Mouse (Mus musculus): ENCODE results near the gene Gm20661. TPM values are rescaled to one million over a fixed set of nuclear protein-coding genes. Genes with fewer than 3 reads are reported as not detected.
"Not testable (repeated sequence)": the region's sequence is repeated elsewhere in the genome, so short reads cannot be mapped to it uniquely, and the experiment has no call there.

The Gm20661 gene
- polyA plus RNA-seq, 1 experiment from 2014 or later = 1.1 TPM

- not testable (repeated sequence) for H3K4me3 ChIP-seq; H3K9me3 ChIP-seq; H3K36me3 ChIP-seq; H3K4me2 ChIP-seq; H3K9ac ChIP-seq; H3K27ac ChIP-seq; H3K4me1 ChIP-seq (replicated peaks); H3K27me3 ChIP-seq; ATAC-seq (ENCODE audit: low FRiP score)
- WGBS = 100% methylated on average over 2 of the region's 2 CpGs
These were observed 30.7 kb downstream of the Gm20661 start for GRCm38 (mm10) chr9:108013577-108013976.

- no peaks in the 10 kb centered on the region for H3K9me3 ChIP-seq
- H3K27me3 ChIP-seq = no peaks in the 10 kb centered on the region
- H3K27ac ChIP-seq = no peak overlapping the region
- H3K36me3 ChIP-seq = peaks cover 8% of the 10 kb centered on the region
- no peak for ATAC-seq (ENCODE audit: low FRiP score)
- no peak overlapping the region for H3K4me2 ChIP-seq
- H3K9ac ChIP-seq = no peak overlapping the region
- WGBS = 82% methylated on average over 3 of the region's 3 CpGs
- H3K4me3 ChIP-seq = no peak overlapping the region
- peaks cover 10% of the 10 kb centered on the region for H3K4me1 ChIP-seq (replicated peaks)
These were observed 34.3 kb downstream of the Gm20661 start for GRCm38 (mm10) chr9:108017127-108017526.

GRCm38 (mm10) chr9:108020741-108021140 lies 37.9 kb downstream of the Gm20661 start:
- Histone ChIP-seq H3K4me3 (no peak overlapping the region), H3K36me3 (peaks cover 21% of the 10 kb centered on the region)
- WGBS = 98% methylated on average over 1 of the region's 1 CpGs

GRCm38 (mm10) chr9:108023216-108023615 lies 40.4 kb downstream of the Gm20661 start:
- 88% methylated on average over 3 of the region's 3 CpGs for WGBS
- Histone ChIP-seq H3K4me3 (no peak overlapping the region), H3K4me2 (no peak overlapping the region), H3K27ac (no peak overlapping the region), H3K9ac (no peak overlapping the region), H3K27me3 (no peaks in the 10 kb centered on the region), H3K4me1 (replicated peaks) (peaks cover 10% of the 10 kb centered on the region), H3K36me3 (peaks cover 40% of the 10 kb centered on the region), H3K9me3 (no peaks in the 10 kb centered on the region)
- ATAC-seq (ENCODE audit: low FRiP score) = no peak

More at GRCm38 (mm10) chr9:108020741-108021140, 37.9 kb downstream of the Gm20661 start:
- no peak overlapping the region for H3K4me2 ChIP-seq
- H3K9me3 ChIP-seq = no peaks in the 10 kb centered on the region
- ATAC-seq (ENCODE audit: low FRiP score) = no peak
- H3K4me1 ChIP-seq (replicated peaks) = peaks cover 10% of the 10 kb centered on the region
- no peaks in the 10 kb centered on the region for H3K27me3 ChIP-seq
- no peak overlapping the region for H3K27ac ChIP-seq
- no peak overlapping the region for H3K9ac ChIP-seq

- no peak overlapping the region for H3K4me3 ChIP-seq
These were observed 43.7 kb downstream of the Gm20661 start for GRCm38 (mm10) chr9:108026584-108026983.

GRCm38 (mm10) chr9:108027867-108028266 lies 45.0 kb downstream of the Gm20661 start:
- H3K9ac ChIP-seq = no peak overlapping the region
- no peaks in the 10 kb centered on the region for H3K9me3 ChIP-seq
- WGBS = 97% methylated on average over 3 of the region's 3 CpGs
- no peaks in the 10 kb centered on the region for H3K4me1 ChIP-seq (replicated peaks)
- no peak overlapping the region for H3K4me2 ChIP-seq
- ATAC-seq (ENCODE audit: low FRiP score) = no peak
- no peak overlapping the region for H3K4me3 ChIP-seq
- H3K27me3 ChIP-seq = no peaks in the 10 kb centered on the region
- H3K36me3 ChIP-seq = peaks cover 58% of the 10 kb centered on the region
- H3K27ac ChIP-seq = no peak overlapping the region

More at GRCm38 (mm10) chr9:108026584-108026983, 43.7 kb downstream of the Gm20661 start:
- WGBS = 91% methylated on average over 3 of the region's 3 CpGs
- Histone ChIP-seq H3K27me3 (no peaks in the 10 kb centered on the region), H3K4me1 (replicated peaks) (no peaks in the 10 kb centered on the region), H3K36me3 (peaks cover 49% of the 10 kb centered on the region), H3K27ac (no peak overlapping the region), H3K9me3 (no peaks in the 10 kb centered on the region), H3K9ac (no peak overlapping the region), H3K4me2 (no peak overlapping the region)
- ATAC-seq (ENCODE audit: low FRiP score) = no peak

GRCm38 (mm10) chr9:108032126-108032525 lies 49.3 kb downstream of the Gm20661 start:
- H3K4me3 ChIP-seq = no peak overlapping the region
- peaks cover 56% of the 10 kb centered on the region for H3K36me3 ChIP-seq
- no peak overlapping the region for H3K9ac ChIP-seq
- H3K9me3 ChIP-seq = no peaks in the 10 kb centered on the region
- no peaks in the 10 kb centered on the region for H3K27me3 ChIP-seq
- no peaks in the 10 kb centered on the region for H3K4me1 ChIP-seq (replicated peaks)
- ATAC-seq (ENCODE audit: low FRiP score) = no peak
- no peak overlapping the region for H3K27ac ChIP-seq
- WGBS = 94% methylated on average over 5 of the region's 5 CpGs
- no peak overlapping the region for H3K4me2 ChIP-seq

- no peak for ATAC-seq (ENCODE audit: low FRiP score)
- peaks cover 60% of the 10 kb centered on the region for H3K36me3 ChIP-seq
- WGBS = 97% methylated on average over 2 of the region's 2 CpGs
These were observed 52.7 kb downstream of the Gm20661 start for GRCm38 (mm10) chr9:108035331-108036156.

More at GRCm38 (mm10) chr9:108035331-108036156, 52.7 kb downstream of the Gm20661 start:
- Histone ChIP-seq H3K4me2 (no peak overlapping the region), H3K27me3 (no peaks in the 10 kb centered on the region), H3K9ac (no peak overlapping the region), H3K4me1 (replicated peaks) (no peaks in the 10 kb centered on the region), H3K4me3 (no peak overlapping the region), H3K9me3 (no peaks in the 10 kb centered on the region), H3K27ac (no peak overlapping the region)

Other genes starting within 250 kb of the Gm20661 start
- gene Rbm5, start 212.1 kb upstream of the Gm20661 start, polyA plus RNA-seq (2015; fragmentation: Nextera tagmentation; extraction: Ambion mirVana) = 277 and 286 TPM in 2 replicates
- 121 and 122 TPM in 2 replicates for gene Rbm6, start 109.8 kb upstream of the Gm20661 start, polyA plus RNA-seq (2015; fragmentation: Nextera tagmentation; extraction: Ambion mirVana)
- 25.2 and 25.5 TPM in 2 replicates for gene Mon1a, start 94.9 kb upstream of the Gm20661 start, polyA plus RNA-seq (2015; fragmentation: Nextera tagmentation; extraction: Ambion mirVana)
- gene Mst1r, start 76.2 kb upstream of the Gm20661 start, polyA plus RNA-seq (2015; fragmentation: Nextera tagmentation; extraction: Ambion mirVana) = 1.8 and 2.1 TPM in 2 replicates
- gene Actl11, start 54.6 kb upstream of the Gm20661 start, polyA plus RNA-seq (2015; fragmentation: Nextera tagmentation; extraction: Ambion mirVana) = not detected in 2 replicates
- gene Camkv, start 47.4 kb upstream of the Gm20661 start, polyA plus RNA-seq (2015; fragmentation: Nextera tagmentation; extraction: Ambion mirVana) = 12.4 and 13.3 TPM in 2 replicates
- 7.7 and 9.5 TPM in 2 replicates for gene Traip, start 32.9 kb upstream of the Gm20661 start, polyA plus RNA-seq (2015; fragmentation: Nextera tagmentation; extraction: Ambion mirVana)
- gene Uba7, start 7.6 kb upstream of the Gm20661 start, polyA plus RNA-seq (2015; fragmentation: Nextera tagmentation; extraction: Ambion mirVana) = 4.8 and 5.8 TPM in 2 replicates
- 20.2 and 21.3 TPM in 2 replicates for gene Inka1, start 2.8 kb downstream of the Gm20661 start, polyA plus RNA-seq (2015; fragmentation: Nextera tagmentation; extraction: Ambion mirVana)
- 2.0 and 2.6 TPM in 2 replicates for gene Cdhr4, start 9.4 kb downstream of the Gm20661 start, polyA plus RNA-seq (2015; fragmentation: Nextera tagmentation; extraction: Ambion mirVana)
- 0.60 and 0.79 TPM in 2 replicates for gene Gm20662, start 13.3 kb downstream of the Gm20661 start, polyA plus RNA-seq (2015; fragmentation: Nextera tagmentation; extraction: Ambion mirVana)
- gene Ip6k1, start 19.4 kb downstream of the Gm20661 start, polyA plus RNA-seq (2015; fragmentation: Nextera tagmentation; extraction: Ambion mirVana) = 103 and 107 TPM in 2 replicates
- gene Gmppb, start 66.2 kb downstream of the Gm20661 start, polyA plus RNA-seq (2015; fragmentation: Nextera tagmentation; extraction: Ambion mirVana) = 20.1 and 21.1 TPM in 2 replicates
- gene Amigo3, start 70.1 kb downstream of the Gm20661 start, polyA plus RNA-seq (2015; fragmentation: Nextera tagmentation; extraction: Ambion mirVana) = 3.1 and 3.4 TPM in 2 replicates
- gene Mst1, start 97.4 kb downstream of the Gm20661 start, polyA plus RNA-seq (2015; fragmentation: Nextera tagmentation; extraction: Ambion mirVana) = not detected in 2 replicates
- gene Rnf123, start 100.3 kb downstream of the Gm20661 start, polyA plus RNA-seq (2015; fragmentation: Nextera tagmentation; extraction: Ambion mirVana) = 42.8 and 43.1 TPM in 2 replicates
- gene Apeh, start 111.5 kb downstream of the Gm20661 start, polyA plus RNA-seq (2015; fragmentation: Nextera tagmentation; extraction: Ambion mirVana) = 57.7 and 57.8 TPM in 2 replicates
- 8.3 and 8.7 TPM in 2 replicates for gene Bsn, start 207.3 kb downstream of the Gm20661 start, polyA plus RNA-seq (2015; fragmentation: Nextera tagmentation; extraction: Ambion mirVana)